Mouse (Mus musculus): Measurements from ENCODE around the gene Cmtm8. TPM values are rescaled to one million over a fixed set of nuclear protein-coding genes. Genes with fewer than 3 reads are reported as not detected.
A peak's percentile ranks its signal among the peaks of the same experiment; 100 is the strongest.

The Cmtm8 gene
- 11.9 and 15.4 TPM in 2 replicates for polyA plus RNA-seq (2012; rRNA removed)

- Histone ChIP-seq H3K4me1 (replicated peaks; ENCODE audit: control insufficient read depth, insufficient read depth, low read length) (peaks cover 13% of the 10 kb centered on the region; the same call in 1 of the 2 replicates), H3K4me3 (ENCODE audit: control insufficient read depth, insufficient read depth, low read length) (peak within 1 kb of the TSS; percentile 64), H3K36me3 (ENCODE audit: control insufficient read depth, insufficient read depth, low read length) (no peaks in the 10 kb centered on the region), H3K27me3 (ENCODE audit: control insufficient read depth, insufficient read depth, low read length) (no peaks in the 10 kb centered on the region; the same call in 1 of the 2 replicates), H3K27ac (ENCODE audit: control insufficient read depth, insufficient read depth, low read length) (no peak within 1 kb of the TSS)
- WGBS: 1% methylated on average over 41 of the region's 43 CpGs
- TF ChIP-seq CTCF (IDR thresholded peaks at IDR 0.05; ENCODE audit: borderline replicate concordance, control insufficient read depth, extremely low read depth, insufficient read depth, low read length, poor library complexity): no peak; the same call in 1 of the 2 replicates
- no peak for TF ChIP-seq POLR2A (IDR thresholded peaks at IDR 0.05; ENCODE audit: control insufficient read depth, extremely low read depth, insufficient read depth, low read length, poor library complexity)
- DNase-seq: peak; percentile 50
These were observed at the start of gene Cmtm8 for GRCm38 (mm10) chr9:114844017-114844662. Cmtm8 (minus strand) TSS chr9:114844156.

DNA sequence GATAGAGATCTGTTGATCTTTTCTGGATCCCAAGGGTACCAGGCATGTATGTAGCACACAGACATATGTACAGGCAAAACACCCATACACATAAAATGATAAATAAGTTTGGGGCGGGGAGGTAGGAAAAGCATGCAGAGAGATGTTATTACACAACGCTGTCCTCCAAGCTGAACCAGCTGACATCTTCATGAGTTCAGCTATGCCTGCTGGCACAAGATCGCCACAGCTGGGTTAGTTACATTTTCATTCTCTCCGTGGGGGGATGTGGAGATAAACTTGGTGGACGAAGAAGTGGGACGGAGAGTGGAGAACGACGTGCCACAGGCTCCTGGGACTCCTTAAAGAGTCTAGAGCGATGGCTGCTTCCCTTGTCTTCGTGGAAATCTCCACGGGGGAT, 49.0 kb upstream of the Cmtm8 start:
- TF ChIP-seq POLR2A (IDR thresholded peaks at IDR 0.05; ENCODE audit: control insufficient read depth, extremely low read depth, insufficient read depth, low read length, poor library complexity): no peak
- no peak for TF ChIP-seq CTCF (IDR thresholded peaks at IDR 0.05; ENCODE audit: borderline replicate concordance, control insufficient read depth, extremely low read depth, insufficient read depth, low read length, poor library complexity)
- DNase-seq: no peak
- 95% methylated on average over 11 of the region's 11 CpGs for WGBS

GRCm38 (mm10) chr9:114890377-114890776, 46.4 kb upstream of the Cmtm8 start:
- no peak for DNase-seq
- no peak overlapping the region for H3K4me3 ChIP-seq (ENCODE audit: control insufficient read depth, insufficient read depth, low read length)
- H3K27ac ChIP-seq (ENCODE audit: control insufficient read depth, insufficient read depth, low read length): no peak overlapping the region
- no peaks in the 10 kb centered on the region for H3K36me3 ChIP-seq (ENCODE audit: control insufficient read depth, insufficient read depth, low read length)
- TF ChIP-seq POLR2A (IDR thresholded peaks at IDR 0.05; ENCODE audit: control insufficient read depth, extremely low read depth, insufficient read depth, low read length, poor library complexity): no peak
- no peak for TF ChIP-seq CTCF (IDR thresholded peaks at IDR 0.05; ENCODE audit: borderline replicate concordance, control insufficient read depth, extremely low read depth, insufficient read depth, low read length, poor library complexity)
- 81% methylated on average over 7 of the region's 7 CpGs for WGBS
- no peaks in the 10 kb centered on the region for H3K27me3 ChIP-seq (ENCODE audit: control insufficient read depth, insufficient read depth, low read length)
- no peaks in the 10 kb centered on the region for H3K4me1 ChIP-seq (replicated peaks; ENCODE audit: control insufficient read depth, insufficient read depth, low read length)

More for the DNA sequence above, 49.0 kb upstream of the Cmtm8 start:
- Histone ChIP-seq H3K4me3 (ENCODE audit: control insufficient read depth, insufficient read depth, low read length) (no peak overlapping the region), H3K36me3 (ENCODE audit: control insufficient read depth, insufficient read depth, low read length) (no peaks in the 10 kb centered on the region), H3K27ac (ENCODE audit: control insufficient read depth, insufficient read depth, low read length) (no peak overlapping the region), H3K4me1 (replicated peaks; ENCODE audit: control insufficient read depth, insufficient read depth, low read length) (no peaks in the 10 kb centered on the region), H3K27me3 (ENCODE audit: control insufficient read depth, insufficient read depth, low read length) (no peaks in the 10 kb centered on the region)

GRCm38 (mm10) chr9:114888856-114889407, 45.0 kb upstream of the Cmtm8 start:
- TF ChIP-seq POLR2A (IDR thresholded peaks at IDR 0.05; ENCODE audit: control insufficient read depth, extremely low read depth, insufficient read depth, low read length, poor library complexity) (no peak), CTCF (IDR thresholded peaks at IDR 0.05; ENCODE audit: borderline replicate concordance, control insufficient read depth, extremely low read depth, insufficient read depth, low read length, poor library complexity) (no peak)
- Histone ChIP-seq H3K4me3 (ENCODE audit: control insufficient read depth, insufficient read depth, low read length) (no peak overlapping the region), H3K27me3 (ENCODE audit: control insufficient read depth, insufficient read depth, low read length) (no peaks in the 10 kb centered on the region), H3K27ac (ENCODE audit: control insufficient read depth, insufficient read depth, low read length) (no peak overlapping the region), H3K4me1 (replicated peaks; ENCODE audit: control insufficient read depth, insufficient read depth, low read length) (no peaks in the 10 kb centered on the region), H3K36me3 (ENCODE audit: control insufficient read depth, insufficient read depth, low read length) (no peaks in the 10 kb centered on the region)
- no peak for DNase-seq
- 97% methylated on average over 5 of the region's 5 CpGs for WGBS

- no peaks in the 10 kb centered on the region for H3K4me1 ChIP-seq (replicated peaks; ENCODE audit: control insufficient read depth, insufficient read depth, low read length)
- no peaks in the 10 kb centered on the region for H3K27me3 ChIP-seq (ENCODE audit: control insufficient read depth, insufficient read depth, low read length)
- H3K4me3 ChIP-seq (ENCODE audit: control insufficient read depth, insufficient read depth, low read length): no peak overlapping the region
- no peaks in the 10 kb centered on the region for H3K36me3 ChIP-seq (ENCODE audit: control insufficient read depth, insufficient read depth, low read length)
- DNase-seq: peak; percentile 37
- TF ChIP-seq POLR2A (IDR thresholded peaks at IDR 0.05; ENCODE audit: control insufficient read depth, extremely low read depth, insufficient read depth, low read length, poor library complexity) (no peak), CTCF (IDR thresholded peaks at IDR 0.05; ENCODE audit: borderline replicate concordance, control insufficient read depth, extremely low read depth, insufficient read depth, low read length, poor library complexity) (no peak)
- 98% methylated on average over 3 of the region's 3 CpGs for WGBS
- H3K27ac ChIP-seq (ENCODE audit: control insufficient read depth, insufficient read depth, low read length): no peak overlapping the region
These were observed 43.7 kb upstream of the Cmtm8 start for GRCm38 (mm10) chr9:114887699-114888098.

DNA sequence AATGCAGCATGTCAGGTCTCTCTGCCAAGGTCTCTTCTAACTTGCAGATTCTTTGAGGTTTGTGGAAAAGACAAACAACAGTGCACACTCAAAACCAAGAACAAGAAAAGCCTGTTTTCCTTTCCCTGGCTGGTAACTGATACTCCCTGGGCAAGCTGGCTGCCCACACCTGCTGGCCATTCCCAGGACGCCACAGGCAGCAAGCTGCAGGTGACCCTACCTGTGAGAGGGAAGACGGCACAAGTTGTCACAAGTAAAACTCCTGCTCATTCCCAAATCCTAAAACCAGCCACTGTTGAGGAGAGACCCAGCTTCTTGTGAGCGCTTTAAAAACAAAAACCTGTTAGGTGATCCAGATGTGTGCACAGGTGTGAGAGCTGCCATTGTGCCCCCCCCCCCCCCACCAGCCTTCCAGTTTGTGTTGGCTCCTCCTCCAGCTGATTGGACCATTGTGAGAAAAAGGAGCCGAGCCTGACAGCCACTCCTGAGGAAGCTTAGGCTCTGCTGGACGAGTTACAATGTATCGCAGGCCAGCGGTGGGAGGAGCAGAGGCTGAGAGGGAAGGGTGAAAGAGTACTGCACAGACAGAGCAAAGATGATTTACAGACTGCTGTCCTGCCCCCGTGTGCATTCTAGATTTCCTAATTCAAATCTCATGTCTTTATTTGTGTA, 42.2 kb upstream of the Cmtm8 start:
- H3K27ac ChIP-seq (ENCODE audit: control insufficient read depth, insufficient read depth, low read length): no peak overlapping the region
- H3K4me1 ChIP-seq (replicated peaks; ENCODE audit: control insufficient read depth, insufficient read depth, low read length): no peaks in the 10 kb centered on the region
- no peaks in the 10 kb centered on the region for H3K27me3 ChIP-seq (ENCODE audit: control insufficient read depth, insufficient read depth, low read length)
- no peak for DNase-seq
- TF ChIP-seq CTCF (IDR thresholded peaks at IDR 0.05; ENCODE audit: borderline replicate concordance, control insufficient read depth, extremely low read depth, insufficient read depth, low read length, poor library complexity): no peak
- no peak for TF ChIP-seq POLR2A (IDR thresholded peaks at IDR 0.05; ENCODE audit: control insufficient read depth, extremely low read depth, insufficient read depth, low read length, poor library complexity)
- H3K36me3 ChIP-seq (ENCODE audit: control insufficient read depth, insufficient read depth, low read length): no peaks in the 10 kb centered on the region
- 85% methylated on average over 8 of the region's 8 CpGs for WGBS
- H3K4me3 ChIP-seq (ENCODE audit: control insufficient read depth, insufficient read depth, low read length): no peak overlapping the region

Data from thymus, adult 2 months (tissue).